Mouse (Mus musculus) small intestine, adult 2 months (tissue): ENCODE measurements around the gene Mip. TPM values are rescaled to one million over a fixed set of nuclear protein-coding genes. Genes with fewer than 3 reads are reported as not detected.
A peak's percentile ranks its signal among the peaks of the same experiment; 100 is the strongest.
"Not testable (repeated sequence)": the region's sequence is repeated elsewhere in the genome, so short reads cannot be mapped to it uniquely, and the experiment has no call there.

Source experiments
- H3K27ac ChIP-seq: fragments of 200-500 bp; 2 replicates; pipeline ENCODE4 v1.5.1; 2012; ENCODE audit warnings: low read depth, low read length, control low read depth, inconsistent platforms; ENCODE audit not compliant: insufficient read depth
- H3K27me3 ChIP-seq: fragments of 200-500 bp; 2 replicates; pipeline ENCODE4 v1.6.1; 2012; ENCODE audit warnings: mild to moderate bottlenecking, moderate library complexity, low read length, inconsistent platforms; ENCODE audit not compliant: control insufficient read depth, insufficient read depth
- H3K36me3 ChIP-seq: fragments of 200-500 bp; 2 replicates; pipeline ENCODE4 v1.6.1; 2012; ENCODE audit warnings: mild to moderate bottlenecking, low read length, control low read depth, inconsistent platforms; ENCODE audit not compliant: control insufficient read depth, insufficient read depth
- H3K4me1 ChIP-seq: fragments of 200-500 bp; 2 replicates; pipeline ENCODE4 v1.6.1; 2012; ENCODE audit warnings: low read length, inconsistent platforms, mixed read lengths; ENCODE audit not compliant: control insufficient read depth, insufficient read depth, insufficient read length
- H3K4me3 ChIP-seq: fragments of 200-500 bp; 2 replicates; pipeline ENCODE4 v1.5.1; 2012; ENCODE audit warnings: low read depth, mild to moderate bottlenecking, control low read depth, inconsistent platforms, low read length, moderate library complexity
- CTCF ChIP-seq: fragments of 200-500 bp; IDR thresholded peaks from 2 replicates; pipeline ENCODE4 v1.5.1; 2012; ENCODE audit warnings: low read depth, mild to moderate bottlenecking, control low read depth, inconsistent platforms, low read length, moderate library complexity, mixed read lengths; ENCODE audit not compliant: insufficient replicate concordance, insufficient read length; ENCODE audit errors: extremely low read depth
- POLR2A ChIP-seq: fragments of 200-500 bp; IDR thresholded peaks from 2 replicates; pipeline ENCODE4 v1.6.1; 2012; ENCODE audit warnings: low read depth, mild to moderate bottlenecking, control low read depth, inconsistent platforms, low read length, moderate library complexity
- WGBS: fragments of 180-500 bp; shearing (Covaris S2); methylation state at CpG from one replicate; pipeline ENCODE4 v1.1.7; 2018; 5-methylcytosine and 5-hydroxymethylcytosine counted together
- polyA plus RNA-seq: library from polyadenylated mRNA; depleted of rRNA; stranded (reverse); fragments of >200 nt; gene quantifications from 2 replicates; pipeline ENCODE4 v1.2.3, GENCODE M21; 2012

Mip gene
- polyA plus RNA-seq, 1 experiment = not detected

DNA sequence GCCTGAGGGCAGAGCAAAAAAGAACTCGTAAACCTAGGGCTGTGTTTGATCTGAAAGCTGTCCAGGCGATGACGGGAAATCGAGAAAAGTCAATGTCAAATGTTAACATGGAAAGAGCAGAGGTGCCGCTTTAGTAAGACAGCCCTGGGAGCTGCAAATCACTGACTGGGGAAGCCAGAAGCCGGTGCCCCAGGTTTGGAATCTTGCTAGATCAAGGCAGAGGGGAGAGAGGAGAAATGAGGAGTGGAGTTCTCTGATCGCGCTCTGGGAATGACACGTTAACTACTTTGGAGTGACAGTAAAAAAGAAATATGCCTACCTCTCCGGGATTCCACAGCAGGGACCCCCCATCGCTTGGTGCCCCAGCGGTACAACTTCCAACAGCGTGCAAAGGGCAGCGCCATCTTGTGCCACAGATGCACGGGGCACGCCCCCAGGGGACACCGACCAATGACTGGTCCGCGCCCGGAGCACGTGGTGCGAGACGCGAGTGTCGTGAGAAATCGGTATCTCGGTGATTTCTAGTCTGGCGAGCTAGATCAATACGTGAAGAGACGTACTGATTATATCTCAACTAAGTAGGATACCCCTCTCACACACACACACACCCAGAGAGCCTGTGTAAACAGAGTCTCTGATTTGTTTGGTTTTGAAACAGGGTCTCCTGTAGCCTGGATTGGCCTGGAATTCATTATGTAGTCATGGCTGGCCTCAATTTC lies 14.1 kb upstream of the Mip start, which contains the start of gene Spryd4:
Spryd4 (minus strand) TSS at position 418 of the 719 bp plus-strand sequence.
- Histone ChIP-seq H3K27ac (no peak within 1 kb of the TSS; the same call in 1 of the 2 replicates), H3K4me1 (peaks cover 3% of the 10 kb centered on the region; the same call in 1 of the 2 replicates), H3K36me3 (peaks cover 2% of the 10 kb centered on the region; the same call in 1 of the 2 replicates), H3K4me3 (peak within 1 kb of the TSS; percentile 73), H3K27me3 (no peaks in the 10 kb centered on the region)
- under 1% methylated on average over 30 of the region's 30 CpGs for WGBS
- TF ChIP-seq CTCF = peak; percentile 33; the same call in 1 of the 2 replicates
- TF ChIP-seq POLR2A = peak; percentile 57

DNA sequence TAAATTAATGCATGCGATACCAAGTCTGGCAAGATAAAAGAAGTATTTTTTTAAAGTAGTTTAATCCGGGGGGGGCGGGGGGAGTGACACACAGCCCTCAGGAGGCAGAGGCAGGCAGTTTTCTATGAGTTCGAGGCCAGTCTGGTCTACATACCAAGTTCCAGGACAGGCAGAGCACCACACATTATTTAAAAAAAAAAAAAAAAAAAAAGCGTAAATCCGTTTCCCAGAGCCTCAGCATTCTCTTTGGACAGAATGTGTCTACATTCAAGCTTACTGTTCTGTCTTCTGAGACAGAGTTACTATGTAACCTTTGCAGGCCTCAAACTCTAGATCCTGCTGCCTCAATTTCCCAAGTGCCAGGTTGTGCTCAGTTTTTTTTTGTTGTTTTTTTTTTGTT lies 13.5 kb upstream of the Mip start:
- no peaks in the 10 kb centered on the region for H3K27me3 ChIP-seq
- peaks cover 2% of the 10 kb centered on the region; the same call in 1 of the 2 replicates for H3K36me3 ChIP-seq
- no peak overlapping the region for H3K27ac ChIP-seq
- TF ChIP-seq CTCF = no peak
- TF ChIP-seq POLR2A = no peak
- peaks cover 3% of the 10 kb centered on the region; the same call in 1 of the 2 replicates for H3K4me1 ChIP-seq
- H3K4me3 ChIP-seq = no peak overlapping the region
- WGBS = 41% methylated on average over 6 of the region's 6 CpGs

DNA sequence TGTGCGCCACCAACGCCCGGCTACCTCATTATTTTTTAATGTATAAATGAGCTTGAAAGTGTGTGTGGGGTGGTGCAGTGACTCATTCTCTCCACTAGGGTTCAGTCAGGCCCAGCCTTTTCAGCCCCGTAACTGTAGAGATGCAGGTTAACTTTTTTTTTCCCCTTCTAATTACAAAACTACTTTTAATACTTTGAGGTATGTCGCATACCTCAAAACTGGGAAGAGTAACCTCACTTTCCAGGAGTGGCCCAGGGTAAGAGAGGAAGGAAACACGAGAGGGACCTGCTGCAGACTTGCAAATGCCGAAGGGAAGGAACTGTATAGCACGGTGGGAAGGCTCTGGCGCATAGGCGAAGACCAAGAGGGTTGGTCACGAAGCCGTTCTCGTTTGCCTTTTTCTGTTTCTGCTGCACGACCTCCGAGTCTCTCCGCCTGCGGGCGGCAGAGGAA lies 12.7 kb upstream of the Mip start:
- under 1% methylated on average over 18 of the region's 18 CpGs for WGBS

DNA sequence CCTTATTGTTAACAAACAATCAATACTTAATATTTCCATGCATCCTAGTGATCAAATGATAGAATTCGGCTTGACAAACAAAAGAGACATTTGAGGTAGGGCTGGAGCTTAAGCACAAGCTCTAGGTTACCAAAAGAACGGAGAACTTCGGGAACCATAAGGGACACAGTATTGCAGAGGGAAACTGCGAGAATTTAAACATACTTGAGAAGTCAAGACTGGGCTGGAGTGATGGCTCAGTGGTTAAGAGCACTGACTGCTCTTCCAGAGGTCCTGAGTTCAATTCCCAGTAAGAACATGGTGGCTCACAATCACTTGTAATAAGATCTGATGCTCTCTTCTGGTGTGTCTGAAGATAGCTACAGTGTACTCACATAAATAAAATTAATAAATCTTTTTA lies 11.5 kb upstream of the Mip start:
- not testable (repeated sequence) for H3K27me3 ChIP-seq, H3K36me3 ChIP-seq, H3K27ac ChIP-seq, H3K4me3 ChIP-seq, H3K4me1 ChIP-seq
- 87% methylated on average over 4 of the region's 4 CpGs for WGBS

More for the DNA sequence above, 12.7 kb upstream of the Mip start:
- Histone ChIP-seq H3K4me1 (peaks cover 3% of the 10 kb centered on the region; the same call in 1 of the 2 replicates), H3K36me3 (peaks cover 2% of the 10 kb centered on the region; the same call in 1 of the 2 replicates), H3K4me3 (peak overlapping the region; percentile 38), H3K27me3 (no peaks in the 10 kb centered on the region), H3K27ac (no peak overlapping the region)
- TF ChIP-seq CTCF (peak; percentile 48; the same call in 1 of the 2 replicates), POLR2A (no peak)

DNA sequence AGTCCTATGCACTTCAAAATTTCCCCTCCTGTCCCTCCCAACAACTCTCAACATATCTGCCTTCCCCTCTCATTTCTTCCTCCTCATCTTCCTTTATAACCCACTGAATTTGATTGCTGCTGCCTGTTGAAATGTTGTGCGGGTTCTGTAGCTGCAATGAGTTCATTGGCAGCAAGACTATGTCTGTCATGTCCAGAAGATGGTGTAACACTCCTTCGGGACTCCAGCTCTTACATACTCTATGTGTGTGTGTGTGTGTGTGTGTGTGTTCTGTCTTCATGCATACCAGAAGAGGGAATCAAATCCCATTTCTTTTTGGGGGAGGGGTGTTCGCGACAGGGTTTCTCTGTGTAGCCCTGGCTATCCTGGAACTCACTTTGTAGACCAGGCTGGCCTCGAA lies 10.7 kb upstream of the Mip start:
- 76% methylated on average over 5 of the region's 5 CpGs for WGBS
- Histone ChIP-seq H3K27me3 (no peaks in the 10 kb centered on the region), H3K36me3 (no peaks in the 10 kb centered on the region), H3K4me1 (peaks cover 3% of the 10 kb centered on the region; the same call in 1 of the 2 replicates), H3K4me3 (no peak overlapping the region), H3K27ac (no peak overlapping the region)
- TF ChIP-seq CTCF (no peak), POLR2A (no peak)

DNA sequence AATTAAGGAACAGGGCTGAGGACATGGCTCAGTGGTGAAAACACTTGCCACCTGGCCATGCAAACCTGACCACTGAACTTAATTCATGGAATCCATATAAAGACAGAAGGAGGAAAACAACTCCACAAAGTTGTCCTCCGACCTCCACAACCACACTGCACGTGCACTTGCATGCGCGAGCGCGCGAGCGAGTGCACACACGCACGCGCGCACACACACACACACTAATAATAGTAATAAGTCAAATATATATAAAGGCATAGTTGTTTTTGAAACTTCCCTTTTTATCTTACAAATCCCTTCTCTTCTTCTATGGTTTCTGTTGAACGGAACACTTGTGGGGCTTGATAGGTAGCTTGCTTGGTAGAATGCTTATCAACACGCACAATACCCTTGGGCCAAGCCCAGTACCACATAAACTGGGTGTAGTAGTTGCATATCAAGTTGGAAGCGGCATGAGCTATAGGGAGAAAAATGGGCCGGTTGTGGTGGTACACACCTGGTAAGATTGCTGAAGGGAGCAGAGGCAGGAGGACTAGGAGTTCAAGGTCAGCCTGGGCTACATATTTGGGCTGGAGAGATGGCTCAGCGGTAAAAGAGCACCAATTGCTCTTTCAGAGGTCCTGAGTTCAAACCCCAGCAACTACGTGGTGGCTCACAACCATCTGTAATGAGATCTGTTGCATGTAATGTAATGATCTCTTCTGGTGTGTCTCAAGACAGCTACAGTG lies 7.1 kb upstream of the Mip start:
- Histone ChIP-seq H3K36me3 (no peaks in the 10 kb centered on the region), H3K4me1 (no peaks in the 10 kb centered on the region), H3K27ac (no peak overlapping the region), H3K27me3 (no peaks in the 10 kb centered on the region), H3K4me3 (no peak overlapping the region)
- 92% methylated on average over 18 of the region's 18 CpGs for WGBS
- TF ChIP-seq POLR2A (no peak), CTCF (no peak)
